Mouse (Mus musculus): ENCODE measurements around the gene Bola1.

DNA sequence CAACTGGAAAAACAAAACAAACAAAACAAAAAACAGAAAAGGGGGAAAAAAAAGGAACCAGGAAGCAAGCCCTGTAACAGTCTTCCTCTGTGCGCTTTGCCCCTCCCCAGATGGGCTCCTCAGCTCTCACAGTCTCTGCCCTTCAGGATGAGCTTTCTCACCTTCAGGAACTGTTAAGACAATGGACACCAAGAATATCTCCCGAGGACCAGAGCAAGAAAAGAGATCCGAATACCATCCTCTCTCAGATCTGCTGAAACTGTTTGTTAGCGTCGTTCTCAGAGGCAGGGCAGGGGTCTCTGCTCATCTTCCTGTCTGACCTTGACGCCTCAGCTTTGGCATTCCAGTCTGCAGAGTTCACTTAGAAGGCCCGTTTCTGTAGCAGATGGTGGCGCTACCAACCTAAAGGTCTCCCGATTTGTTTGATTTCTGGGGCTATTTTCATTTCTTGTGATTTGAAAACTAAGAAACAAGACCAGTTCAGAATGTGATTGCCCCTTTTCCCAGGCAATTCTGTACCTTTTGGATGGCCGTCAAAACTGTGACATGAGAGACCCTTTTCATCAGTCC lies 48.4 kb downstream of the Bola1 start:
- no peak for TF ChIP-seq POLR2A (IDR thresholded peaks at IDR 0.05; ENCODE audit: borderline replicate concordance, low read depth, low read length)
- no peak for TF ChIP-seq CTCF (IDR thresholded peaks at IDR 0.05; ENCODE audit: low read depth, low read length)

Data from bone marrow macrophage, adult 2 months (primary cell).